Mouse (Mus musculus): ENCODE results near the gene Por. TPM values are rescaled to one million over a fixed set of nuclear protein-coding genes. Genes with fewer than 3 reads are reported as not detected.

Gene Por
- total and polyA plus RNA-seq, 2 experiments = 211 to 284 TPM

GRCm38 (mm10) chr5:135648461-135649308 lies 21.1 kb upstream of the Por start:
- whole genome bisulfite sequencing = 80% methylated on average over 9 of the region's 9 CpGs
- no peak for DNase-seq (ENCODE audit: extremely low read depth, low read depth, low spot score)
- TF ChIP-seq CTCF (IDR thresholded peaks at IDR 0.05; ENCODE audit: low read depth, low read length) (no peak), POLR2A (IDR thresholded peaks at IDR 0.05; ENCODE audit: extremely low read depth, insufficient read depth, low read length) (no peak)
- no peak overlapping the region for H3K9ac ChIP-seq (ENCODE audit: low read depth, low read length)
- H3K27ac ChIP-seq (replicated peaks; ENCODE audit: insufficient read depth, low read depth, low read length) = no peak overlapping the region
- no peaks in the 10 kb centered on the region for H3K27me3 ChIP-seq (ENCODE audit: control insufficient read depth, insufficient read depth, low read length)
- H3K79me2 ChIP-seq (ENCODE audit: control insufficient read depth, insufficient read depth, low read length) = no peaks in the 10 kb centered on the region
- H3K36me3 ChIP-seq (ENCODE audit: control insufficient read depth, insufficient read depth, low read length) = no peaks in the 10 kb centered on the region
- peaks cover 17% of the 10 kb centered on the region for H3K4me1 ChIP-seq (ENCODE audit: control insufficient read depth, insufficient read depth, low read length)
- H3K4me3 ChIP-seq (ENCODE audit: insufficient read depth, low read depth, low read length) = no peak overlapping the region

GRCm38 (mm10) chr5:135649309-135649633 lies 20.6 kb upstream of the Por start:
- Histone ChIP-seq H3K27me3 (ENCODE audit: control insufficient read depth, insufficient read depth, low read length) (no peaks in the 10 kb centered on the region), H3K79me2 (ENCODE audit: control insufficient read depth, insufficient read depth, low read length) (no peaks in the 10 kb centered on the region), H3K27ac (replicated peaks; ENCODE audit: insufficient read depth, low read depth, low read length) (no peak overlapping the region), H3K4me1 (ENCODE audit: control insufficient read depth, insufficient read depth, low read length) (peaks cover 17% of the 10 kb centered on the region), H3K36me3 (ENCODE audit: control insufficient read depth, insufficient read depth, low read length) (no peaks in the 10 kb centered on the region), H3K9ac (ENCODE audit: low read depth, low read length) (no peak overlapping the region), H3K4me3 (ENCODE audit: insufficient read depth, low read depth, low read length) (no peak overlapping the region)
- TF ChIP-seq CTCF (IDR thresholded peaks at IDR 0.05; ENCODE audit: low read depth, low read length) = no peak
- no peak for TF ChIP-seq POLR2A (IDR thresholded peaks at IDR 0.05; ENCODE audit: extremely low read depth, insufficient read depth, low read length)
- no peak for DNase-seq (ENCODE audit: extremely low read depth, low read depth, low spot score)
- 90% methylated on average over 1 of the region's 1 CpGs for WGBS

DNA sequence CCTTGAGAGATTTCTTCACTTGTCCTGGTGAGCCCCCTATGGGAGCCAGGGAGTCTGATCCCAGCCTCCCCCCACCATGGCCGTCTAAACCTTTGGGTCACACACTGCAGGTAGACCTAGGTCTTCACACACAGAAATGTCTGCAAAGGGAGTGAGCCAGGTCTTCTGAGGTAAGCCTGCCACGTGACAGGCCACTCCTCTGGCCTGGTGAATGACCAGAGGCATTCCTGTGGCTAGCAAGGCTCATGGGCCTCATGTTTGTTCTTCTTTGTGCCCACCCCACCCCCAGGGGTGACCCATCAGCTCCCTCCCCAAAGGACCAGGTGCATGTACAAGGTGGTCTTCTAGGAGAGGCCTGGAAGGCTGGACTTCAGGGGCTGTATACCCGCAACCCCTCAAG lies 18.3 kb upstream of the Por start:
- DNase-seq (ENCODE audit: extremely low read depth, low read depth, low spot score) = no peak
- 88% methylated on average over 3 of the region's 3 CpGs for WGBS
- no peak overlapping the region for H3K27ac ChIP-seq (replicated peaks; ENCODE audit: insufficient read depth, low read depth, low read length)
- H3K27me3 ChIP-seq (ENCODE audit: control insufficient read depth, insufficient read depth, low read length) = no peaks in the 10 kb centered on the region
- H3K9ac ChIP-seq (ENCODE audit: low read depth, low read length) = no peak overlapping the region
- no peak overlapping the region for H3K4me3 ChIP-seq (ENCODE audit: insufficient read depth, low read depth, low read length)
- TF ChIP-seq CTCF (IDR thresholded peaks at IDR 0.05; ENCODE audit: low read depth, low read length) (no peak), POLR2A (IDR thresholded peaks at IDR 0.05; ENCODE audit: extremely low read depth, insufficient read depth, low read length) (no peak)
- peaks cover 8% of the 10 kb centered on the region for H3K4me1 ChIP-seq (ENCODE audit: control insufficient read depth, insufficient read depth, low read length)
- H3K79me2 ChIP-seq (ENCODE audit: control insufficient read depth, insufficient read depth, low read length) = no peaks in the 10 kb centered on the region
- no peaks in the 10 kb centered on the region for H3K36me3 ChIP-seq (ENCODE audit: control insufficient read depth, insufficient read depth, low read length)

DNA sequence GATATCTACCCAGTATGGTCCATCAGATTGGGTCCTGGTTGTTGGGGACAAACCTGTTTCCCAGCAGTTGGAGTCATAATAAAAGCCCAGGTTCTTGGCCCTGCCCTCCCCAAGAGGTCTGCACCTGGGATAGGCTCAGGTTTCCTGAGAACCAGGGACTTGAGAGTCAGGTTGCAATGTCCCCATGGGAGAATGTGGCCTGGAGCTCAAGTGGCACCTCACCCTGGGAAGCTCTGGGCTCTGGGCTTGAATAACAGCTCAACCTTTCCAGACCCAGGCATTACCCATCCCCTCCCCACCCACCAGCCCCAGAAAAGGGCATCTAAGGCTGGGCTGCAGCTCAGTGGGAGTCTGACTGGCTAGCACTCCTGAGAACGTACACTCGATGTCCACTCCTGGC lies 16.6 kb upstream of the Por start:
- no peaks in the 10 kb centered on the region for H3K79me2 ChIP-seq (ENCODE audit: control insufficient read depth, insufficient read depth, low read length)
- H3K27ac ChIP-seq (replicated peaks; ENCODE audit: insufficient read depth, low read depth, low read length) = no peak overlapping the region
- H3K27me3 ChIP-seq (ENCODE audit: control insufficient read depth, insufficient read depth, low read length) = no peaks in the 10 kb centered on the region
- H3K36me3 ChIP-seq (ENCODE audit: control insufficient read depth, insufficient read depth, low read length) = no peaks in the 10 kb centered on the region
- peaks cover 3% of the 10 kb centered on the region; the same call in 1 of the 2 replicates for H3K4me1 ChIP-seq (ENCODE audit: control insufficient read depth, insufficient read depth, low read length)
- no peak overlapping the region for H3K9ac ChIP-seq (ENCODE audit: low read depth, low read length)
- H3K4me3 ChIP-seq (ENCODE audit: insufficient read depth, low read depth, low read length) = no peak overlapping the region
- no peak for DNase-seq (ENCODE audit: extremely low read depth, low read depth, low spot score)
- 81% methylated on average over 2 of the region's 2 CpGs for WGBS
- TF ChIP-seq CTCF (IDR thresholded peaks at IDR 0.05; ENCODE audit: low read depth, low read length) = no peak
- TF ChIP-seq POLR2A (IDR thresholded peaks at IDR 0.05; ENCODE audit: extremely low read depth, insufficient read depth, low read length) = no peak

DNA sequence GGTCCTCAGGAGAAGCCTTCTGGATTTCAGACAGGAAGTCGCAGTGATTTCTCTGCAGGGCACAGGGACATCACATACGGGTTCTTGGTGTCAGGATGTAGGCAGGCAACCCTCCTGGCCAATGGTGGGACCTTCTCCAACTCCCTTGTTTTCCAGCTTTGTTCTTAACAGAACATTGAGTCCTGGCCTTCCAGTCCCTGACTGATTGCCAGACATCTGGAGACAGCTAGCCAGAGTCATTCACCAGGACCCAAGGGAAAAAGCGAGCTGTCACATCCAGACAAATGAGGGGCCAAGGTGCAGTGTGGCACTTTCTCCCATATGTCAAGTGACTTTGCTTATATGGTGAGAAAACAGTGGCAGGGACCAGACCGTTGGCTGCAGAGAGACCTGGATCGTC lies 13.8 kb upstream of the Por start:
- Histone ChIP-seq H3K4me1 (ENCODE audit: control insufficient read depth, insufficient read depth, low read length) (peaks cover 3% of the 10 kb centered on the region; the same call in 1 of the 2 replicates), H3K27me3 (ENCODE audit: control insufficient read depth, insufficient read depth, low read length) (no peaks in the 10 kb centered on the region), H3K79me2 (ENCODE audit: control insufficient read depth, insufficient read depth, low read length) (no peaks in the 10 kb centered on the region), H3K4me3 (ENCODE audit: insufficient read depth, low read depth, low read length) (no peak overlapping the region), H3K27ac (replicated peaks; ENCODE audit: insufficient read depth, low read depth, low read length) (no peak overlapping the region), H3K9ac (ENCODE audit: low read depth, low read length) (no peak overlapping the region), H3K36me3 (ENCODE audit: control insufficient read depth, insufficient read depth, low read length) (no peaks in the 10 kb centered on the region)
- no peak for DNase-seq (ENCODE audit: extremely low read depth, low read depth, low spot score)
- TF ChIP-seq POLR2A (IDR thresholded peaks at IDR 0.05; ENCODE audit: extremely low read depth, insufficient read depth, low read length) (no peak), CTCF (IDR thresholded peaks at IDR 0.05; ENCODE audit: low read depth, low read length) (no peak)
- 76% methylated on average over 5 of the region's 5 CpGs for WGBS

GRCm38 (mm10) chr5:135657128-135657527 lies 12.7 kb upstream of the Por start:
- TF ChIP-seq POLR2A (IDR thresholded peaks at IDR 0.05; ENCODE audit: extremely low read depth, insufficient read depth, low read length) (no peak), CTCF (IDR thresholded peaks at IDR 0.05; ENCODE audit: low read depth, low read length) (no peak)
- no peak overlapping the region for H3K4me3 ChIP-seq (ENCODE audit: insufficient read depth, low read depth, low read length)
- H3K9ac ChIP-seq (ENCODE audit: low read depth, low read length) = no peak overlapping the region
- H3K4me1 ChIP-seq (ENCODE audit: control insufficient read depth, insufficient read depth, low read length) = peaks cover 3% of the 10 kb centered on the region; the same call in 1 of the 2 replicates
- no peaks in the 10 kb centered on the region for H3K79me2 ChIP-seq (ENCODE audit: control insufficient read depth, insufficient read depth, low read length)
- WGBS = 91% methylated on average over 5 of the region's 5 CpGs
- DNase-seq (ENCODE audit: extremely low read depth, low read depth, low spot score) = no peak
- H3K36me3 ChIP-seq (ENCODE audit: control insufficient read depth, insufficient read depth, low read length) = no peaks in the 10 kb centered on the region
- H3K27ac ChIP-seq (replicated peaks; ENCODE audit: insufficient read depth, low read depth, low read length) = no peak overlapping the region
- H3K27me3 ChIP-seq (ENCODE audit: control insufficient read depth, insufficient read depth, low read length) = no peaks in the 10 kb centered on the region

Measured in liver, adult 2 months (tissue).